In genomic region chr14:31252091-31252490, GRCm38 (mm10) we compare ENCODE assay signal across 7 mouse cellular contexts. TPM values are rescaled to one million over a fixed set of nuclear protein-coding genes. Genes with fewer than 3 reads are reported as not detected.
DNase-seq lines count a peak whose midpoint lies in the region; ATAC-seq and TF ChIP-seq lines count a peak whose summit lies in the region.

No protein-coding gene starts in this region.

- TF ChIP-seq POLR2A in small intestine, adult 2 months (IDR thresholded peaks at IDR 0.05; ENCODE audit: low read depth, low read length), result no peak

- peak overlapping the region; percentile 100 for H3K4me3 ChIP-seq in lung, embryonic 15.5 days
- H3K4me3 ChIP-seq in forebrain, embryonic 10.5 days, result peak overlapping the region; percentile 87
- H3K4me3 ChIP-seq in limb, embryonic 11.5 days (ENCODE audit: low read depth, low read length), result peak overlapping the region; percentile 98
- H3K4me3 ChIP-seq in small intestine, adult 2 months (ENCODE audit: low read depth, low read length), result peak overlapping the region; percentile 78

- H3K9me3 ChIP-seq in lung, embryonic 15.5 days, result no peaks in the 10 kb centered on the region
- no peaks in the 10 kb centered on the region for H3K9me3 ChIP-seq in forebrain, embryonic 10.5 days
- H3K9me3 ChIP-seq in limb, embryonic 11.5 days (ENCODE audit: control insufficient read depth, low read length), result no peaks in the 10 kb centered on the region

- DNase-seq in lung, postnatal 10 days, result no peak
- DNase-seq in forebrain, embryonic 10.5 days (ENCODE audit: extremely low spot score, low spot score), result no peak
- no peak for DNase-seq in limb, embryonic 11.5 days (ENCODE audit: low spot score)
- DNase-seq in ovary, postnatal 14 days (ENCODE audit: low spot score), result no peak
- DNase-seq in right cerebral cortex, postnatal 4 days, result no peak

- WGBS in lung, embryonic 15.5 days, result 78% methylated on average over 5 of the region's 5 CpGs
- WGBS in forebrain, embryonic 10.5 days, result 88% methylated on average over 5 of the region's 5 CpGs
- 91% methylated on average over 5 of the region's 5 CpGs for WGBS in limb, embryonic 11.5 days
- 79% methylated on average over 5 of the region's 5 CpGs for WGBS in small intestine, adult 2 months

- H3K9ac ChIP-seq in lung, embryonic 15.5 days, result peak overlapping the region; percentile 100
- peak overlapping the region; percentile 95 for H3K9ac ChIP-seq in limb, embryonic 11.5 days (ENCODE audit: low read length)

- no peak for ATAC-seq in lung, embryonic 15.5 days (ENCODE audit: borderline replicate concordance, extremely low read depth, low FRiP score, low TSS enrichment)
- no peak for ATAC-seq in limb, embryonic 11.5 days (ENCODE audit: insufficient number of reproducible peaks, low FRiP score, low TSS enrichment, low read depth)

- no peak overlapping the region for H3K27ac ChIP-seq in lung, embryonic 15.5 days
- peak overlapping the region; percentile 96 for H3K27ac ChIP-seq in forebrain, embryonic 10.5 days
- H3K27ac ChIP-seq in limb, embryonic 11.5 days (replicated peaks; ENCODE audit: low read depth, low read length), result no peak overlapping the region
- H3K27ac ChIP-seq in small intestine, adult 2 months (ENCODE audit: insufficient read depth, low read depth, low read length), result no peak overlapping the region

- peak overlapping the region; percentile 80 for H3K4me2 ChIP-seq in lung, embryonic 15.5 days
- peak overlapping the region; percentile 68 for H3K4me2 ChIP-seq in limb, embryonic 11.5 days (ENCODE audit: low read depth, severe bottlenecking)

- no peak for TF ChIP-seq CTCF in small intestine, adult 2 months (IDR thresholded peaks at IDR 0.05; ENCODE audit: extremely low read depth, insufficient read length, insufficient replicate concordance, low read depth, low read length)

- H3K27me3 ChIP-seq in lung, embryonic 15.5 days, result no peaks in the 10 kb centered on the region
- no peaks in the 10 kb centered on the region for H3K27me3 ChIP-seq in forebrain, embryonic 10.5 days (ENCODE audit: poor library complexity, severe bottlenecking)
- no peaks in the 10 kb centered on the region for H3K27me3 ChIP-seq in limb, embryonic 11.5 days (ENCODE audit: control insufficient read depth, insufficient read depth, low read length)
- no peaks in the 10 kb centered on the region for H3K27me3 ChIP-seq in small intestine, adult 2 months (ENCODE audit: control insufficient read depth, insufficient read depth, low read length)

- H3K36me3 ChIP-seq in lung, embryonic 15.5 days, result peaks cover 44% of the 10 kb centered on the region
- peaks cover 48% of the 10 kb centered on the region for H3K36me3 ChIP-seq in forebrain, embryonic 10.5 days (replicated peaks)
- peaks cover 27% of the 10 kb centered on the region for H3K36me3 ChIP-seq in limb, embryonic 11.5 days (ENCODE audit: control insufficient read depth, insufficient read depth, low read length)
- peaks cover 31% of the 10 kb centered on the region for H3K36me3 ChIP-seq in small intestine, adult 2 months (ENCODE audit: control insufficient read depth, insufficient read depth, low read length)

- H3K4me1 ChIP-seq in lung, embryonic 15.5 days, result peaks cover 17% of the 10 kb centered on the region
- peaks cover 25% of the 10 kb centered on the region for H3K4me1 ChIP-seq in forebrain, embryonic 10.5 days
- H3K4me1 ChIP-seq in limb, embryonic 11.5 days (ENCODE audit: control insufficient read depth, insufficient read depth, low read length), result 0 out of 2 replicates have a peak, but pooled peaks cover 2% of the 10 kb centered on the region
- no peaks in the 10 kb centered on the region; the same call in 1 of the 2 replicates for H3K4me1 ChIP-seq in small intestine, adult 2 months (ENCODE audit: control insufficient read depth, insufficient read depth, insufficient read length, low read length)

RNA-seq across cellular contexts. Expression of gene Bap1, which starts 0.8 kb away (rescaled TPM):
- polyA plus RNA-seq in lung, embryonic 15.5 days (2015; fragmentation: Nextera tagmentation; extraction: Ambion mirVana), result 83.0 and 83.4 TPM in 2 replicates
- 146 and 151 TPM in 2 replicates for polyA plus RNA-seq in forebrain, embryonic 10.5 days (2016; fragmentation: Nextera tagmentation; extraction: Ambion mirVana)
- polyA plus RNA-seq in limb, embryonic 11.5 days (2014; fragmentation: Nextera tagmentation; extraction: Ambion mirVana), result 111 and 112 TPM in 2 replicates
- polyA plus RNA-seq in small intestine, adult 2 months (2012; rRNA removed), result 16.7 and 30.0 TPM in 2 replicates

RNA-seq across cellular contexts. Expression of gene Phf7, which starts 1.0 kb away (rescaled TPM):
- 13.2 and 14.8 TPM in 2 replicates for polyA plus RNA-seq in lung, embryonic 15.5 days (2015; fragmentation: Nextera tagmentation; extraction: Ambion mirVana)
- polyA plus RNA-seq in forebrain, embryonic 10.5 days (2016; fragmentation: Nextera tagmentation; extraction: Ambion mirVana), result 14.0 and 16.4 TPM in 2 replicates
- 12.7 and 13.5 TPM in 2 replicates for polyA plus RNA-seq in limb, embryonic 11.5 days (2014; fragmentation: Nextera tagmentation; extraction: Ambion mirVana)
- 1.3 and 2.3 TPM in 2 replicates for polyA plus RNA-seq in small intestine, adult 2 months (2012; rRNA removed)

RNA-seq across cellular contexts. Expression of gene Sema3g, which starts 34.4 kb away (rescaled TPM):
- 2.1 and 2.5 TPM in 2 replicates for polyA plus RNA-seq in lung, embryonic 15.5 days (2015; fragmentation: Nextera tagmentation; extraction: Ambion mirVana)
- polyA plus RNA-seq in forebrain, embryonic 10.5 days (2016; fragmentation: Nextera tagmentation; extraction: Ambion mirVana), result 0.61 and 0.66 TPM in 2 replicates
- polyA plus RNA-seq in limb, embryonic 11.5 days (2014; fragmentation: Nextera tagmentation; extraction: Ambion mirVana), result 0.09 and 0.20 TPM in 2 replicates
- polyA plus RNA-seq in small intestine, adult 2 months (2012; rRNA removed), result 1.5 and 2.1 TPM in 2 replicates

RNA-seq across cellular contexts. Expression of gene Nisch, which starts 35.3 kb away (rescaled TPM):
- polyA plus RNA-seq in lung, embryonic 15.5 days (2015; fragmentation: Nextera tagmentation; extraction: Ambion mirVana), result 387 and 413 TPM in 2 replicates
- 401 and 402 TPM in 2 replicates for polyA plus RNA-seq in forebrain, embryonic 10.5 days (2016; fragmentation: Nextera tagmentation; extraction: Ambion mirVana)
- polyA plus RNA-seq in limb, embryonic 11.5 days (2014; fragmentation: Nextera tagmentation; extraction: Ambion mirVana), result 346 and 377 TPM in 2 replicates
- 120 and 157 TPM in 2 replicates for polyA plus RNA-seq in small intestine, adult 2 months (2012; rRNA removed)

RNA-seq across cellular contexts. Expression of gene Tnnc1, which starts 44.0 kb away (rescaled TPM):
- 91.8 and 115 TPM in 2 replicates for polyA plus RNA-seq in lung, embryonic 15.5 days (2015; fragmentation: Nextera tagmentation; extraction: Ambion mirVana)
- polyA plus RNA-seq in forebrain, embryonic 10.5 days (2016; fragmentation: Nextera tagmentation; extraction: Ambion mirVana), result 0.67 and 0.84 TPM in 2 replicates
- polyA plus RNA-seq in limb, embryonic 11.5 days (2014; fragmentation: Nextera tagmentation; extraction: Ambion mirVana), result 16.6 and 18.7 TPM in 2 replicates
- polyA plus RNA-seq in small intestine, adult 2 months (2012; rRNA removed), result 0.34 TPM in 1 of 2 replicates, not detected in the other
